Mouse (Mus musculus) gastrocnemius, postnatal 25 days (tissue): ENCODE measurements at regions not wholly inside any gene's neighbourhood (a gene's known extent, or its start where the extent isn't known, plus 50 kb on each side); places are given as distances from the start of the nearest gene placed in this dataset.

ENCODE experiments used
- DNase-seq: peaks from one replicate; pipeline ENCODE4 v3.0.0; 2022

DNA sequence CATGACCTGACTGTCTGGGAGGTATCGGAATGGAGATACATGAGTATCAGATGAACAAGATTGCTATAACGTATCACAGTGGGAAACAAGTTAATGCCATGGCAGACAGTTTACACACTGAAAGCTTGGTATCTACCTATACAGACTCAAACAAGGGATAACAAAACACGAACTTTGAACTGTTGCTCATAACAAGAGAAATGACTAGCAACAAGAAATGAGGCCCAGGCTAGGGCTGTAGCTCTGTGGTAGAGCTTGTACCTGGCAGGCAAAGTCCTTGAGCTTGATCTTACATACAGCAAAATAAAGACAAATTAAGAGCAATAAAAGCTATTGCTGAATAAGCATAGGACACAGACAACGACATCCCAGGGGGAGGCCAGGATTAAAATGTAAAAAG lies 172.4 kb upstream of the Pln start:
- DNase-seq, result no peak

DNA sequence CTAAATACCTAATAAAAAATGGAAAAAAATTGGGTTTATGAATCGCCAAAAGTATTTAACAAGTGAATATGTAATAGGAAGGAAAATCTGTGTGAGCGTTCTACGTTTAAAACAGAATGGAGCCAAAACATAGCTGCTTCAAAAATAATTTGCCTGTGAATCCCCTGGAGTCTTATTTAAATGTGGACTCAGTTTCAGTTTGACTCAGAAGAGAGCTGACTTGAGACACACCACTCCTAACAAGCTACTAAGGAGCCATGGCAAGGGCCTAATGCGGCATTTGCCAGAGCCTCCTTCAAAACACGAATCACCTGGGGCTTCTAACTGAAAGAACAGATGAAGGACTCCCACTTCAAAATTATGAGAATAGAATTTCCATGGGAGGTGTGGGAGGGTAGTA lies 169.7 kb upstream of the Pln start:
- no peak for DNase-seq

DNA sequence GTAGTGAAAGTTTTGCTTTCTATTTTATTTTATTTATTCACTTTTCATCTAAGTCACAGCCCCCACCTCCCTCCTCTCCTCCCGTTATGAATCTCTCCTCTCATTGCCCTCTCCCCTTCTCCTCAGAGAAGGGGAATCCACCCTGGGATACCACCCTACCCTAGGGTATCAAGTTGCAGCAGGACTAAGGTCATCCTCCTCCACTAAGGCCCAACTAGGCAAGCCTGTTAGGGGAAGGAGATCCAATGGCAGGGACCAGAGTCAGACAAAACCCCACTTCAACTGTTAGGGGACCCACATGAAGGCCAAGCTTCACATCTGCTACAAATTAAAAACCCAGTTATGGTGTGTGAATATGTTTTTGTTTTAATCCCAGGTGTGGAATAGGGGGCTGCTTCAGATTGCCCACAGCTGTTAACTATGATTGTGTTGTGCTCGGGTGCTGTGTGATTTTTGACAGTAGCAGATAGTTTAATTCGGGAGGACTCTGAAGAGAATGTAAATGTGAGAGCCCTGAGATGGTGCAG lies 163.4 kb upstream of the Pln start:
- no peak for DNase-seq

DNA sequence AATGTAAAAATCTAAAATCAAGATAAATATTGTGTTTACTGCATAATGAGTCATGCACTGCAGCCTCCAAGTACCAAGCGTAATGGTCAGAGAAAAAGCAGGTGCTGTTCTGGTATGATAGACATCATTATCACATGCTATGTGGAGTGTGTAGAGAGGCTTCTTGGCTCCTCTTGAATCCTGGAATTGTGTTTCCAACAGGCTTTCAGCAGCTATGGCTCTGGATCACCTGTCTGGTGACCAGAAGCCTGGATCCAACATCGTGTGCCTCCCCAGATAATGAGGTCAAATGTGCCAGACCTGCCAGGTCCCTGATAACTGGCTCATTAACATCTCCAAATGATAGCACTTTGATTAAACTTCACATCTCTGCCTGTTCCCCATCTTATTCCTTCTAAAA lies 161.5 kb upstream of the Pln start:
- DNase-seq, result no peak

DNA sequence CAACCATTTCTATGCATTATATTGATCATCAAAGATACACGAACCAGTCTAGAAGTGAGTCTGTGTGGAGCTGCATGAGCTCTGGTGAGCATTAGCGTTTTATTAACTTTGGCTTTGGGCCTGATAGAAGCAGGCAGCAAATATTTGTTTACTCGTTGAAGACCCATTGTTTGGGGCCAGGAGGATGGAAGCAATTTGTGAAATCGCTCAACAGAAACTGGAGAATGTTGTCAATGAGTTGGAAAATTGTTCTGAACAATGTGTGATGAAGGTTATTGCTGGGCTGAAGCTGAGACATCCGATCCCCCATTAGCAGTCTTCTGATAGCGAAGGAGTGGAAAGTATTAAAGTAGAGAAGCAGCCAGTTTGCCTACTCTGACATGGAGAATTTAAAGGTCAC lies 158.9 kb upstream of the Pln start:
- DNase-seq, result no peak

DNA sequence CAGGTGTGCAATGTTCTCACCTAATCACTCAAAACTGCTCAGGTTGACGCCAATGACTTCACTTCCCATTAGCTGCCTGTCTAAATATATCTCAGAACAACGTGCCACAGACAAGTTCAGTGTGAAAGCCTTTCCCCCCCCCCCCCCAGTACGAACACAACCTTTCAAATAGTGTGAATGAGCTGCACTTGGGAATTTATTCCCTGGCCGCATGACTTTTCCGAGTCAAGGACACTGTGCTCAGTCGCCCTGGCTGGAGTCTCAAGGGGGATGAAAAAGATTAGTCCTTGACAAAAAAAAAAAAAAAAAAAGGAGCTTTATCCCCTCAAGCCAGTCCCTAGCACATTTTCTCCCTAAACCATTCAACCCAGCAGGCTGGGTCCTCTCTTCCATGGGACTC lies 158.4 kb upstream of the Pln start:
- DNase-seq, result peak; percentile 7

DNA sequence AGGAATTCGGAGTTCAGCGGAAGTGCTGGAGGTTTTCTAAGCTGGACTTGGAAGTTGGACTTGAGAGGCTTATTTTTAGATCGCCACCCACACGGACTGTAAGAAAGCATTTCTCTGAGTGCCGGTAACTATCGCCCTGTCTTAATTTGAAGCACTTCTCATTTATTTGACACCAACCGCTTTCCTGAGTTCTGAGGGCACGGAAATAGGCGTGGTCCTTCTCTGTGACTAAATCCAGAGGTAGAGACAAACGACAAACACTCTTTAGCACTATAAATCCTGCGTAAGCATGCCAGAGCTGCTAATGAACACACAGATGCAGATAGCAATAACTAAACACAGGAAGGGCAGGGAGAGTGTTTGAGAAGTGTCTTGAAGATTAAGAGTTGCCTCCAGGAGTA lies 156.7 kb upstream of the Pln start:
- no peak for DNase-seq

DNA sequence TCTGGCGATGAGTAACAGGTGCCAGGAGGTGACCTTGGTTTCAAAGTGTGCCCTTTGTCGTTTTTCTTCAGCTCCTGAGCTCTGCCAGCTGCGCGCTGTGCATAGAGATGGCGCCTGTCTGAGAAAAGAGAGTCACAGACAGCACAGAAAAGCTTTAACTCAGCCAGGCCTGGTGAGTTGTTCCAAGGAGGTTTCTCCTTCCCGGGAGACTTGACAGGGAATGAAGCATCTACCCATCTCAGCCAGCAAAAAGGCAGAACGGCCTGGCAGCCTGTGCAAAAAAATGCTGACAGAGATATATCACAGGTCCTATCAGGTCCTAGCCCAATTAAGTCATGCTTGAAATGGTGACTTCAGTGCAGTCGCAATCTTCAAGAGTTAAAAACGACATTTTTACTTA lies 156.1 kb upstream of the Pln start:
- no peak for DNase-seq

DNA sequence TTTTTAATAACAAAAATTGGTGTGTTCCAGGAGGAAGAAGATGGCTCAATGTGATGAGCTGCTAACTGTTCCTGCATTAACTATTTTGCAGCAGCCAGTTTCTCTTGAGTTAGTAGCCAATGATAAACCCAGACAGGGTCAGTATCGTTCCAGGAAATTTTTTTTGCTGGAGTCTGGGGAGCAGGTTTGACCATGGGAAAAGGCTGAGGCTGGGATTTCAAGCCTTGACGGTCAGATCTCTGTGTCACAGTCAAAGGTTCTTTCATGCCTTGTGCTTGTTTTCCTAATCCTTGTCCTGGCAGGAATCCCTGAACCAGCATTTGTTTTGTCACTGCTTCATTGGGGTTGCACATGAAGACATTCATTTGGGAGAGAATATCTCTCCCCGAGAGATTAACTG lies 129.0 kb upstream of the Pln start:
- DNase-seq, result no peak

DNA sequence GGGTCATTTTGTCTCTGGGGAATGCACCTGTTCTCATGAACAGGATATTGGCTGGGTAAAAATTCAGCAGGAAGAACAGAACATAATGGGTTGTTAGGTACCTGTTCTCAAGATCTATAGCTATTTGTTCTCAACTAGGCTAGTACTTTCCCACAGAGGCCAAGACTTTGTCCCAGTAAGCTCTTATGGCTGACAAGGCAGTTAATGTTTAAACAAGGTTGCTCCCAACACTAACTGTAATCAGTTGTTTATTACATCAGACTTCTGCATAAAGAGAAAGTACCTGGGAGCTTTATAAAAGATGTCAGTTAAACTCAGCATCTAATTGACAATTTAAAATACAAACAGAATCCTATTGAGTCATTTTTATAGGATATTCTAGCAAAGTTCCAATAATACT lies 127.6 kb upstream of the Pln start:
- DNase-seq, result no peak
